Mouse (Mus musculus) myocyte (in vitro differentiated cells): Measurements from ENCODE around the gene Fkbp8. TPM values are rescaled to one million over a fixed set of nuclear protein-coding genes. Genes with fewer than 3 reads are reported as not detected.

Experiments
- H3K27me3 ChIP-seq: one replicate; pipeline ENCODE4 v1.6.1; 2011; ENCODE audit not compliant: control insufficient read depth, insufficient read depth, insufficient read length
- H3K36me3 ChIP-seq: one replicate; pipeline ENCODE4 v1.6.1; 2011; ENCODE audit not compliant: control insufficient read depth, insufficient read depth
- H3K4me2 ChIP-seq: one replicate; pipeline ENCODE4 v1.6.1; 2011; ENCODE audit warnings: low read depth, control low read depth
- H3K4me3 ChIP-seq: one replicate; pipeline ENCODE4 v1.5.1; 2011; ENCODE audit warnings: mild to moderate bottlenecking, control low read depth, moderate library complexity
- H3K79me2 ChIP-seq: one replicate; pipeline ENCODE4 v1.6.1; 2011; ENCODE audit not compliant: control insufficient read depth, insufficient read depth
- H3ac ChIP-seq: one replicate; pipeline ENCODE4 v1.6.1; 2011; ENCODE audit not compliant: control insufficient read depth, insufficient read length
- CEBPB ChIP-seq: IDR thresholded peaks from 2 replicates; pipeline ENCODE4 v1.6.1; 2011; ENCODE audit warnings: mild to moderate bottlenecking, moderate library complexity; ENCODE audit not compliant: poor library complexity, insufficient read depth, severe bottlenecking
- E2F4 ChIP-seq: IDR thresholded peaks from one replicate; pipeline ENCODE4 v1.6.1; 2011; ENCODE audit warnings: mild to moderate bottlenecking, control low read depth, moderate library complexity; ENCODE audit not compliant: insufficient read depth
- MAX ChIP-seq: IDR thresholded peaks from one replicate; pipeline ENCODE4 v1.6.1; 2011; ENCODE audit warnings: low read depth, mild to moderate bottlenecking, control low read depth
- MYOD1 ChIP-seq, 3 experiments: IDR thresholded peaks; one replicate each; pipeline ENCODE4 v1.6.1; 2011; ENCODE audit warnings: control low read depth in 2 of 3, low read depth in 2 of 3, mild to moderate bottlenecking in 2 of 3, moderate library complexity in 1 of 3; ENCODE audit not compliant: insufficient read length in 2 of 3, control insufficient read depth in 1 of 3
- MYOG ChIP-seq, 3 experiments: IDR thresholded peaks; one replicate each; pipeline ENCODE4 v1.6.1; 2011; ENCODE audit warnings: control low read depth in 2 of 3, low read depth in 2 of 3, mild to moderate bottlenecking in 2 of 3; ENCODE audit not compliant: insufficient read length in 2 of 3, control insufficient read depth in 1 of 3, insufficient read depth in 1 of 3
- POLR2A ChIP-seq: IDR thresholded peaks from one replicate; pipeline ENCODE4 v1.6.1; 2011; ENCODE audit warnings: low read depth, mild to moderate bottlenecking, control low read depth, moderate library complexity; ENCODE audit not compliant: insufficient read length
- POLR2AphosphoS2 ChIP-seq: IDR thresholded peaks from one replicate; pipeline ENCODE4 v1.6.1; 2011; ENCODE audit warnings: low read depth, control low read depth; ENCODE audit not compliant: insufficient read length
- REST ChIP-seq: IDR thresholded peaks from one replicate; pipeline ENCODE4 v1.6.1; 2011; ENCODE audit warnings: mild to moderate bottlenecking, control low read depth, moderate library complexity; ENCODE audit not compliant: insufficient read depth, insufficient read length
- SRF ChIP-seq: IDR thresholded peaks from one replicate; pipeline ENCODE4 v1.6.1; 2011; ENCODE audit warnings: low read depth; ENCODE audit not compliant: control insufficient read depth, insufficient read length
- TCF12 ChIP-seq: IDR thresholded peaks from one replicate; pipeline ENCODE4 v1.6.1; 2011; ENCODE audit warnings: mild to moderate bottlenecking, control low read depth; ENCODE audit not compliant: poor library complexity, insufficient read depth, severe bottlenecking
- TCF3 ChIP-seq: IDR thresholded peaks from one replicate; pipeline ENCODE4 v1.6.1; 2011; ENCODE audit warnings: low read depth, control low read depth; ENCODE audit not compliant: insufficient read length
- USF1 ChIP-seq: IDR thresholded peaks from one replicate; pipeline ENCODE4 v1.6.1; 2011; ENCODE audit warnings: low read depth, mild to moderate bottlenecking, control low read depth, moderate library complexity
- polyA plus RNA-seq: library from polyadenylated mRNA; unstranded; fragments of >200 nt; fragmentation: generic; extraction: Trizol; gene quantifications from one replicate; pipeline ENCODE4 v1.2.1, GENCODE M21; 2012; ENCODE audit warnings: missing spikeins

The Fkbp8 gene
- polyA plus RNA-seq, 1 experiment: 329 TPM

DNA sequence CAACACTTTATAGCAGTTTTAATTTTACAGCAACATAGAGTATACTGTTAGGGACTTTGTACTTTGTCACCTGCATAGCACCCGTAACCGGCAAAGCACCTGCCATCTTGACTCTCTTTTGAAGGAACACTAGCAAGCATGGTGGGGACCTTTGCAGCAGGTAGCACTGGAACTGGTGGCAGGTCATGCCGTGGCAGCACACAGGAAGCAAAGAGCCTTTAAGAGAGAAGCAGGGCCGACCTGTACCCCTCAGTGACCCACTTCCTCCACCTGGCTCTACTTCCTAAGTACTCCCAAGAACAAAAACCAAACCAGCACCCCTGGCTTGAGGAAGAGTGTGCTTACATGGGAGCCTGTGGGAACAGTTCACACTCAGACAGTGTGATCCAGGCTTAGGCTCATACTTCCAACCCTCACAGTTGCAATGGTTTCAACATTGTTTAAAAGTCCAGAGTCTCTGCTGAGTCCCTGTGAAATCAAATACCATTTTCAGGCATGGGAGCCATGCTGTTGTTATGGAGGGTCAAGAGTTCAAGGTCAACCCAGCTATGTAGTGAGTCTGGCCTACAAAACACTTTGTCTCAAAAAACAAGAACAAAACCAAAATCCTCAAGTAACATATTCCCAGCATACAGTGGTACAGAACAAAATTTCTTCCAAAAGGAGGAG, 27.7 kb downstream of the Fkbp8 start:
- peaks cover 61% of the 10 kb centered on the region for H3K79me2 ChIP-seq
- no peak overlapping the region for H3ac ChIP-seq
- H3K4me2 ChIP-seq: no peak overlapping the region
- no peak overlapping the region for H3K4me3 ChIP-seq
- no peaks in the 10 kb centered on the region for H3K36me3 ChIP-seq
- TF ChIP-seq SRF: no peak
- no peak for TF ChIP-seq MYOG (IDR thresholded peaks at IDR 0.05; ENCODE audit: control insufficient read depth in 1 of 3, insufficient read depth in 1 of 3, insufficient read length in 2 of 3, low read depth in 2 of 3)
- TF ChIP-seq POLR2A: no peak
- TF ChIP-seq USF1: no peak
- no peak for TF ChIP-seq CEBPB
- no peak for TF ChIP-seq POLR2AphosphoS2
- no peak for TF ChIP-seq MAX
- TF ChIP-seq MYOD1 (IDR thresholded peaks at IDR 0.05; ENCODE audit: control insufficient read depth in 1 of 3, insufficient read length in 2 of 3, low read depth in 2 of 3): no peak
- no peak for TF ChIP-seq TCF12
- TF ChIP-seq REST: no peak
- no peak for TF ChIP-seq TCF3
- no peak for TF ChIP-seq E2F4
- H3K27me3 ChIP-seq: no peaks in the 10 kb centered on the region

DNA sequence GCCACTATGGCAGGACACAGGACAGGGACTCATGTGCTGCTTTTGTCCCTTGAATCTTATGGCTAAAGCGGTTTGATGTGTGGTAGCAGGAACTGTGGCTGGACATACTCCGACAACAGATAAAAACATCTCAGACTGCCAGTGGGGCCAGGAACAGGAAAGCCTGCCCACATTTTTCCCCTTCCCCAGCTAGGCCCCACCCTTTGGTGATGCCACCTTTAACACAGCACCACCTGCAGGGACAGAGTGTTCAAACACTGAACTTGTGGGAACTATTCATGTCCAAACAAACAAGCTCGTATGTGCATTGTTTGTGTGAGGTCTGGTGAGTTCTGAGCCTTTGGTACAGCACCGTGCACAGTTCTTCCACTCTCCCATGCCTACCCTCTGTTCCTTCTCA, 30.8 kb downstream of the Fkbp8 start:
- Histone ChIP-seq H3K4me2 (no peak overlapping the region), H3K79me2 (peaks cover 46% of the 10 kb centered on the region), H3ac (no peak overlapping the region), H3K36me3 (no peaks in the 10 kb centered on the region), H3K27me3 (no peaks in the 10 kb centered on the region), H3K4me3 (no peak overlapping the region)
- TF ChIP-seq MYOG (IDR thresholded peaks at IDR 0.05; ENCODE audit: control insufficient read depth in 1 of 3, insufficient read depth in 1 of 3, insufficient read length in 2 of 3, low read depth in 2 of 3): no peak
- no peak for TF ChIP-seq MYOD1 (IDR thresholded peaks at IDR 0.05; ENCODE audit: control insufficient read depth in 1 of 3, insufficient read length in 2 of 3, low read depth in 2 of 3)
- no peak for TF ChIP-seq USF1
- no peak for TF ChIP-seq POLR2AphosphoS2
- no peak for TF ChIP-seq E2F4
- TF ChIP-seq MAX: no peak
- TF ChIP-seq SRF: no peak
- no peak for TF ChIP-seq TCF12
- no peak for TF ChIP-seq REST

DNA sequence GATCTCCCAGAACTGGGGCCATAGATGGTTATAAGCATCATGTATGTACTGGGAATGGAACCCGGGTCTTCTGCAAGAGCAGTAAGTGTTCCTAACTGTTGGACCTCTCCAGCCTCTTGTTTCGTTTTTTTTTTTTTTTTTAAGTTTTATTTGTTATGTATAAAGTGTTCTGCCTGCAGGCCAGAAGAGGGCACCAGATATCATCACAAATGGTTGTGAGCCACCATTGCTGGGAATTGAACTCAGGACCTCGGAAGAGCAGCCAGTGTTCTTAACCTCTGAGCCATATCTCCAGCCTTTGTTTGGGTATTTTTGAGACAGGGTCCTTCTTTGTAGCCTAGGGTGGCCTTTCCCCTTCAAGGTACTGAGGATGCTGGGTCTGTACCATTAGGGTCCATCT, 31.5 kb downstream of the Fkbp8 start:
- H3K79me2 ChIP-seq: peaks cover 46% of the 10 kb centered on the region
- H3K36me3 ChIP-seq: no peaks in the 10 kb centered on the region
- H3K4me2 ChIP-seq: no peak overlapping the region
- H3ac ChIP-seq: no peak overlapping the region
- H3K4me3 ChIP-seq: no peak overlapping the region
- H3K27me3 ChIP-seq: no peaks in the 10 kb centered on the region
- TF ChIP-seq MAX (no peak), MYOG (IDR thresholded peaks at IDR 0.05; ENCODE audit: control insufficient read depth in 1 of 3, insufficient read depth in 1 of 3, insufficient read length in 2 of 3, low read depth in 2 of 3) (no peak), CEBPB (no peak), REST (no peak), E2F4 (no peak), SRF (no peak), USF1 (no peak), TCF12 (no peak), POLR2A (no peak), TCF3 (no peak), MYOD1 (IDR thresholded peaks at IDR 0.05; ENCODE audit: control insufficient read depth in 1 of 3, insufficient read length in 2 of 3, low read depth in 2 of 3) (no peak), POLR2AphosphoS2 (no peak)

DNA sequence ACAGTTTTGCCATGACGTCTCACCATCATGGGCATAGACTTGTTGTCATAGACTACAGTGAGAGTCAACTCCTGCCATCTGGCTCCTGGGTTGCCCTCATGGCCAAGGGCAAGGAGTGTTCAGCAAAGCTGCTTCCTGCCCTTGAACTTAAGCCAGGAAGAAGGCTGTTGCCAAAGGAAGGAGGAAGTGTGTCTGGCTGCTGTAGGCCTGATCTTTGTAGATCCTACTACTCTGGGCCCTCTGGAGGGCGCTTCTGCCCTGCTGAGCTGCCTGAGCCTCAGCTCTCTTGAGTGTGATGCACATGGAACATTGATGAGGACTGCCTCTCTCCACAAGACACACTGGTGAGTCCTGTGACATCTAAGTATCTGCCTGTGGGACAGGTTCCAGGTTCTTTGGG, 32.6 kb downstream of the Fkbp8 start:
- Histone ChIP-seq H3K27me3 (no peaks in the 10 kb centered on the region), H3K4me3 (no peak overlapping the region), H3K36me3 (no peaks in the 10 kb centered on the region), H3K79me2 (peaks cover 41% of the 10 kb centered on the region), H3K4me2 (no peak overlapping the region), H3ac (no peak overlapping the region)
- TF ChIP-seq USF1: no peak
- TF ChIP-seq CEBPB: no peak
- no peak for TF ChIP-seq POLR2AphosphoS2
- no peak for TF ChIP-seq TCF12
- no peak for TF ChIP-seq REST
- TF ChIP-seq E2F4: no peak
- TF ChIP-seq TCF3: no peak

DNA sequence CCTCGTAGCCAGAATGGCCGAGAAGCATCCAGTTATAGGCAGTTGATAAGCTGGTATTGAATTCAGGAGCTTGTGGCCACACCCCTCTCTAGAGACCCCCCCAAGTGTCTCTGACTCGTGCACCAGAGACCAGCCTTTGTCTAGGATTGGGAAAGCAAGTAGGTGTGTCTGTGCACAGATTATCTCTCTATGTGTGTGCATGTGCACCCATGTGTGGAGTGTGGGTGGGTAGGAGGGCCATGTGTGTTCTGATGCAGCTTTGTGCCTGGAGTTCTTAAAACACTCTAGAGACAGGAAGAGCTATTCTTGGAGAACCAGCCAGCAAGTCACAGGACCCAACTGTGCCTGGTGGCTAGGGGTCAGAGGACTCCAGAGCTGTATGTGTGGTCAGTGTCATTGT, 33.0 kb downstream of the Fkbp8 start:
- Histone ChIP-seq H3K4me2 (no peak overlapping the region), H3K4me3 (no peak overlapping the region), H3K36me3 (no peaks in the 10 kb centered on the region), H3K27me3 (no peaks in the 10 kb centered on the region), H3ac (no peak overlapping the region), H3K79me2 (peaks cover 37% of the 10 kb centered on the region)
- TF ChIP-seq MYOD1 (IDR thresholded peaks at IDR 0.05; ENCODE audit: control insufficient read depth in 1 of 3, insufficient read length in 2 of 3, low read depth in 2 of 3) (no peak), POLR2AphosphoS2 (no peak), TCF12 (no peak), REST (no peak), CEBPB (no peak), MYOG (IDR thresholded peaks at IDR 0.05; ENCODE audit: control insufficient read depth in 1 of 3, insufficient read depth in 1 of 3, insufficient read length in 2 of 3, low read depth in 2 of 3) (no peak), SRF (no peak), MAX (no peak), USF1 (no peak), POLR2A (no peak), TCF3 (no peak), E2F4 (no peak)
